Mouse (Mus musculus) liver, adult 2 months (tissue): Measurements from ENCODE around the gene Vmn1r159. TPM values are rescaled to one million over a fixed set of nuclear protein-coding genes. Genes with fewer than 3 reads are reported as not detected.
"Not testable (repeated sequence)": the region's sequence is repeated elsewhere in the genome, so short reads cannot be mapped to it uniquely, and the experiment has no call there.

Experiments used
- DNase-seq: peaks from one replicate; pipeline ENCODE4 v3.0.0-alpha.2; 2011; ENCODE audit warnings: low read depth, low spot score; ENCODE audit errors: extremely low read depth
- H3K27ac ChIP-seq: fragments of 200-500 bp; replicated peaks from 2 replicates; pipeline ENCODE4 v1.5.1; 2012; ENCODE audit warnings: low read depth, mild to moderate bottlenecking, control low read depth, inconsistent platforms, low read length; ENCODE audit not compliant: insufficient read depth
- H3K27me3 ChIP-seq: fragments of 200-500 bp; 2 replicates; pipeline ENCODE4 v1.6.1; 2012; ENCODE audit warnings: mild to moderate bottlenecking, moderate library complexity, low read length, inconsistent platforms; ENCODE audit not compliant: control insufficient read depth, insufficient read depth
- H3K36me3 ChIP-seq: fragments of 200-500 bp; 2 replicates; pipeline ENCODE4 v1.6.1; 2012; ENCODE audit warnings: low read length, inconsistent platforms; ENCODE audit not compliant: control insufficient read depth, insufficient read depth
- H3K4me1 ChIP-seq: fragments of 200-500 bp; 2 replicates; pipeline ENCODE4 v1.6.1; 2011; ENCODE audit warnings: low read length; ENCODE audit not compliant: control insufficient read depth, insufficient read depth
- H3K4me3 ChIP-seq: fragments of 200-500 bp; 2 replicates; pipeline ENCODE4 v1.5.1; 2011; ENCODE audit warnings: low read depth, mild to moderate bottlenecking, control low read depth, low read length, moderate library complexity; ENCODE audit not compliant: insufficient read depth
- H3K79me2 ChIP-seq: fragments of 200-500 bp; 2 replicates; pipeline ENCODE4 v1.6.1; 2012; ENCODE audit warnings: inconsistent platforms, mild to moderate bottlenecking, low read length, moderate library complexity; ENCODE audit not compliant: control insufficient read depth, insufficient read depth
- H3K9ac ChIP-seq: fragments of 200-500 bp; 2 replicates; pipeline ENCODE4 v1.6.1; 2012; ENCODE audit warnings: low read depth, mild to moderate bottlenecking, control low read depth, inconsistent platforms, low read length
- WGBS: fragments of 180-500 bp; shearing (Covaris S2); methylation state at CpG from one replicate; pipeline ENCODE4 v1.1.7; 2018; 5-methylcytosine and 5-hydroxymethylcytosine counted together
- polyA plus RNA-seq: library from polyadenylated mRNA; depleted of rRNA; stranded (reverse); fragments of >200 nt; gene quantifications from 2 replicates; pipeline ENCODE4 v1.2.3, GENCODE M21; 2012; rRNA removed
- total RNA-seq: library from RNA; depleted of rRNA; stranded (reverse); fragments of >200 nt; gene quantifications from 2 replicates; pipeline ENCODE4 v1.2.3, GENCODE M21; 2014; rRNA removed

Vmn1r159 gene
- not detected in 2 replicates for total RNA-seq
- polyA plus RNA-seq, result not detected in 2 replicates

DNA sequence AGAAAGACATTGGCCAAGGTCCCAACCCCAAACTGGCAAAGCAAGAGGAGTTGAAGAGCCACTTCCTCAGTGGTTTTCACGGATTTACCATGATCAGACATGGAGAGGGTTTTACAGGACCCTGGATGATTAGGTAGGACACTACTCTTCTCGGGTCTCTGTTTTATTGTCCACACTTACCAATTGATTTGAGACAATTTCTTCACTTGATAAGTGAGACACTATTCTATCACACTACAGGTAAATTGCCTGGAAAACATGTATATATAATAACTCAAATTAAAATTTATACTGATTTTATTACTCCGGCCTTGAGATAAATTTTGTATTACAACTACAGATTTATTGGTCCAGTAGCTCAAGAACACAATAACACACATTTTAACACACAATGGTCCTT is at the start of gene Vmn1r159:
TSS of gene Vmn1r159 (minus strand) at position 101 of the 400 bp plus-strand sequence.
- DNase-seq, H3K9ac ChIP-seq, H3K4me3 ChIP-seq, H3K36me3 ChIP-seq, H3K27me3 ChIP-seq, H3K4me1 ChIP-seq, H3K79me2 ChIP-seq, H3K27ac ChIP-seq: not testable (repeated sequence)
- WGBS, result 38% methylated on average over 3 of the region's 3 CpGs

DNA sequence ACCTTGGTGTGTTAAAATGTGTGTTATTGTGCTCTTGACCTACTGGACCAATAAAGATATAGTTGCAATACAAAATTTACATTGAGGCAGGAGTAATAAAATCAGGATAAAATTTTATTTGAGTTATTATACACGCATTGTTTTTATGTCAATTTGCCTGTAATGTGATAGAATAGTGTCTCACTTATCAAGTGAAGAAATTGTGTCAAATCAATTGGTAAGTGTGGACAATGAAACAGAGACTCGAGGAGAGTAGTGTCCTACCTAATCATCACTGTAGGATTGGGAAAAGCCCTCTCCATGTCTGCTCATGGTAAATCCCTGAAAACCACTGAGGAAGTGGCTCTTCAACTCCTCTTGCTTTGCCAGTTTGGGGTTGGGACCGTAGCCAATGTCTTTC is 27.5 kb upstream of the Vmn1r159 start, which contains the start of gene Vmn1r160:
TSS of gene Vmn1r160 (plus strand) at position 301 of the 400 bp plus-strand sequence.
- not testable (repeated sequence) for H3K36me3 ChIP-seq, H3K4me1 ChIP-seq, H3K9ac ChIP-seq, H3K79me2 ChIP-seq, H3K27ac ChIP-seq, DNase-seq, H3K4me3 ChIP-seq, H3K27me3 ChIP-seq
- WGBS, result 17% methylated on average over 1 of the region's 3 CpGs

Other genes with a start within 250 kb of the Vmn1r159 start
- not detected in 2 replicates for gene Vmn1r155, start 185.6 kb downstream of the Vmn1r159 start, total RNA-seq
- gene Vmn1r155, start 185.6 kb downstream of the Vmn1r159 start, polyA plus RNA-seq, result not detected in 2 replicates
- gene Gm8693, start 151.3 kb downstream of the Vmn1r159 start, total RNA-seq, result not detected in 2 replicates
- not detected in 2 replicates for gene Gm8693, start 151.3 kb downstream of the Vmn1r159 start, polyA plus RNA-seq
- gene Gm4567, start 123.9 kb downstream of the Vmn1r159 start, total RNA-seq, result not detected in 2 replicates
- not detected in 2 replicates for gene Gm4567, start 123.9 kb downstream of the Vmn1r159 start, polyA plus RNA-seq
- gene Vmn1r157, start 81.9 kb downstream of the Vmn1r159 start, total RNA-seq, result not detected in 2 replicates
- gene Vmn1r157, start 81.9 kb downstream of the Vmn1r159 start, polyA plus RNA-seq, result not detected in 2 replicates
- gene Vmn1r158, start 52.8 kb downstream of the Vmn1r159 start, total RNA-seq, result not detected in 2 replicates
- not detected in 2 replicates for gene Vmn1r158, start 52.8 kb downstream of the Vmn1r159 start, polyA plus RNA-seq
- not detected in 2 replicates for gene Vmn1r160, start 27.6 kb upstream of the Vmn1r159 start, total RNA-seq
- gene Vmn1r160, start 27.6 kb upstream of the Vmn1r159 start, polyA plus RNA-seq, result not detected in 2 replicates
- not detected in 2 replicates for gene Gm4214, start 141.1 kb upstream of the Vmn1r159 start, total RNA-seq
- not detected in 2 replicates for gene Gm4214, start 141.1 kb upstream of the Vmn1r159 start, polyA plus RNA-seq
- gene Gm4216, start 176.3 kb upstream of the Vmn1r159 start, total RNA-seq, result not detected in 2 replicates
- gene Gm4216, start 176.3 kb upstream of the Vmn1r159 start, polyA plus RNA-seq, result not detected in 2 replicates
- not detected in 2 replicates for gene Vmn1r163, start 211.9 kb upstream of the Vmn1r159 start, total RNA-seq
- gene Vmn1r163, start 211.9 kb upstream of the Vmn1r159 start, polyA plus RNA-seq, result not detected in 2 replicates
- not detected in 2 replicates for gene Gm8720, start 223.9 kb upstream of the Vmn1r159 start, total RNA-seq
- gene Gm8720, start 223.9 kb upstream of the Vmn1r159 start, polyA plus RNA-seq, result not detected in 2 replicates